Mouse (Mus musculus) frontal cortex, postnatal 25 days (tissue): Measurements from ENCODE around the gene Alk.
"Not testable (repeated sequence)": the region's sequence is repeated elsewhere in the genome, so short reads cannot be mapped to it uniquely, and the experiment has no call there.

Source experiments
- DNase-seq, 2 experiments: peaks; one replicate each; pipeline ENCODE4 v3.0.0; 2022; ENCODE audit warnings: low spot score in 2 of 2

The Alk gene

GRCm38 (mm10) chr17:72528481-72528880, 75.9 kb downstream of the Alk start:
- DNase-seq, result no peak

- no peak for DNase-seq
Measured at GRCm38 (mm10) chr17:72527481-72527880, 76.9 kb downstream of the Alk start.

GRCm38 (mm10) chr17:72526356-72526755, 78.1 kb downstream of the Alk start:
- DNase-seq, result no peak

- DNase-seq, result no peak
Measured at GRCm38 (mm10) chr17:72524839-72525238, 79.6 kb downstream of the Alk start.

GRCm38 (mm10) chr17:72523006-72523405, 81.4 kb downstream of the Alk start:
- DNase-seq, result no peak

- DNase-seq, result peak; percentile 68 to 69
Measured at GRCm38 (mm10) chr17:72522381-72522780, 82.0 kb downstream of the Alk start.

- DNase-seq, result no peak
Measured at GRCm38 (mm10) chr17:72521353-72521752, 83.1 kb downstream of the Alk start.

GRCm38 (mm10) chr17:72510746-72511145, 93.7 kb downstream of the Alk start:
- DNase-seq, result no peak

- no peak for DNase-seq
Measured at GRCm38 (mm10) chr17:72508678-72509394, 95.6 kb downstream of the Alk start.

GRCm38 (mm10) chr17:72505213-72505612, 99.2 kb downstream of the Alk start:
- DNase-seq, result no peak

GRCm38 (mm10) chr17:72504581-72504980, 99.8 kb downstream of the Alk start:
- no peak for DNase-seq

GRCm38 (mm10) chr17:72495395-72495794, 109.0 kb downstream of the Alk start:
- no peak for DNase-seq

GRCm38 (mm10) chr17:72485623-72486022, 118.8 kb downstream of the Alk start:
- no peak for DNase-seq

GRCm38 (mm10) chr17:72479260-72479659, 125.2 kb downstream of the Alk start:
- not testable (repeated sequence) for DNase-seq

GRCm38 (mm10) chr17:72477889-72478405, 126.5 kb downstream of the Alk start:
- DNase-seq, result no peak

GRCm38 (mm10) chr17:72476956-72477355, 127.5 kb downstream of the Alk start:
- no peak for DNase-seq

- DNase-seq, result no peak
Measured at GRCm38 (mm10) chr17:72474166-72474565, 130.3 kb downstream of the Alk start.

- DNase-seq, result no peak
Measured at GRCm38 (mm10) chr17:72448477-72448876, 155.9 kb downstream of the Alk start.

GRCm38 (mm10) chr17:72445204-72446177, 158.9 kb downstream of the Alk start:
- DNase-seq, result no peak

GRCm38 (mm10) chr17:72417451-72417850, 187.0 kb downstream of the Alk start:
- no peak for DNase-seq

GRCm38 (mm10) chr17:72414676-72415075, 189.8 kb downstream of the Alk start:
- no peak for DNase-seq

- DNase-seq, result no peak
Measured at GRCm38 (mm10) chr17:72404813-72405212, 199.6 kb downstream of the Alk start.

GRCm38 (mm10) chr17:72401861-72402260, 202.6 kb downstream of the Alk start:
- DNase-seq, result no peak
